ENCODE assay signal across 8 mouse cellular contexts in the genomic region with DNA sequence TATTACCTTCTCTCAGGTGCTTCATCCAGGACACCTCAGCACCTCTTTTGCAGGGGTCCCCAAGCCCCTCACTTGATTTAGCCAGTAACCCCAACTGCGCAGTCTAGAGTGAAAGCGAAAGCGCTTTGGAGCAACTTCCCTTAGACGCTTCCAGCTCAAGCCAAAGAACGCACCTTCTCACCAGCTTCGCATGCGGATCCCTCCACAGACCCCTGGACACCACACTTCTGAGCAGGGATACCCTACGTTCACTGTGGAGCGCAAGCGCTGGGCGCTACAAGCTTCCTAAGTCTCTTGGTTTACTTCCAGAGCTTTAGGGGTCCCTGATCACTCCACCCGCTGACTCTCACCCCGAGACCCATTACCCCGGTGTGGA. TPM values are rescaled to one million over a fixed set of nuclear protein-coding genes. Genes with fewer than 3 reads are reported as not detected.
DNase-seq lines count a peak whose midpoint lies in the region; ATAC-seq and TF ChIP-seq lines count a peak whose summit lies in the region.

No protein-coding gene starts in this region.

- 3% methylated on average over 14 of the region's 14 CpGs for WGBS in kidney, embryonic 15.5 days
- WGBS in embryonic facial prominence, embryonic 13.5 days: 3% methylated on average over 14 of the region's 14 CpGs
- 5% methylated on average over 14 of the region's 14 CpGs for WGBS in intestine, postnatal 0 days
- 5% methylated on average over 14 of the region's 14 CpGs for WGBS in neural tube, embryonic 12.5 days

- no peak for DNase-seq in kidney, postnatal 4 days
- no peak for DNase-seq in right cerebral cortex, postnatal 4 days
- DNase-seq in urinary bladder, adult 18-20 months (ENCODE audit: low spot score in 2 of 2): no peak
- no peak for DNase-seq in kidney, adult 18-20 months

- peaks cover 17% of the 10 kb centered on the region for H3K4me1 ChIP-seq in kidney, embryonic 15.5 days
- H3K4me1 ChIP-seq in embryonic facial prominence, embryonic 13.5 days: peaks cover 14% of the 10 kb centered on the region
- H3K4me1 ChIP-seq in intestine, postnatal 0 days (replicated peaks; ENCODE audit: control insufficient read depth, insufficient read depth, low read length): no peaks in the 10 kb centered on the region; the same call in 1 of the 2 replicates
- H3K4me1 ChIP-seq in neural tube, embryonic 12.5 days: peaks cover 15% of the 10 kb centered on the region

- H3K9ac ChIP-seq in kidney, embryonic 15.5 days: peak overlapping the region; percentile 47
- peak overlapping the region; percentile 65 for H3K9ac ChIP-seq in embryonic facial prominence, embryonic 13.5 days
- peak overlapping the region; percentile 70 for H3K9ac ChIP-seq in intestine, postnatal 0 days (ENCODE audit: low read depth, low read length)
- peak overlapping the region; percentile 36; the same call in 1 of the 2 replicates for H3K9ac ChIP-seq in neural tube, embryonic 12.5 days

- ATAC-seq in kidney, embryonic 15.5 days (replicated peaks; ENCODE audit: low FRiP score): no peak
- peak; percentile 11; the same call in 1 of the 2 replicates for ATAC-seq in embryonic facial prominence, embryonic 13.5 days (ENCODE audit: insufficient number of reproducible peaks, insufficient read depth, low FRiP score, low TSS enrichment, low read depth)
- peak; percentile 55 for ATAC-seq in intestine, postnatal 0 days
- no peak for ATAC-seq in neural tube, embryonic 12.5 days (ENCODE audit: low FRiP score, low read depth)

- H3K4me3 ChIP-seq in kidney, embryonic 15.5 days (replicated peaks): peak overlapping the region; percentile 61
- peak overlapping the region; percentile 59 for H3K4me3 ChIP-seq in embryonic facial prominence, embryonic 13.5 days
- peak overlapping the region; percentile 65 for H3K4me3 ChIP-seq in intestine, postnatal 0 days (ENCODE audit: low read depth, low read length)
- peak overlapping the region; percentile 35 for H3K4me3 ChIP-seq in neural tube, embryonic 12.5 days

- no peak overlapping the region for H3K27ac ChIP-seq in kidney, embryonic 15.5 days
- H3K27ac ChIP-seq in embryonic facial prominence, embryonic 13.5 days: no peak overlapping the region
- H3K27ac ChIP-seq in intestine, postnatal 0 days (ENCODE audit: low read depth, low read length): peak overlapping the region; percentile 77
- no peak overlapping the region for H3K27ac ChIP-seq in neural tube, embryonic 12.5 days

- H3K36me3 ChIP-seq in kidney, embryonic 15.5 days: no peaks in the 10 kb centered on the region
- H3K36me3 ChIP-seq in embryonic facial prominence, embryonic 13.5 days: no peaks in the 10 kb centered on the region
- no peaks in the 10 kb centered on the region; the same call in 1 of the 2 replicates for H3K36me3 ChIP-seq in intestine, postnatal 0 days (ENCODE audit: control insufficient read depth, insufficient read depth)
- no peaks in the 10 kb centered on the region for H3K36me3 ChIP-seq in neural tube, embryonic 12.5 days

- H3K9me3 ChIP-seq in kidney, embryonic 15.5 days (replicated peaks): no peaks in the 10 kb centered on the region
- H3K9me3 ChIP-seq in embryonic facial prominence, embryonic 13.5 days: no peaks in the 10 kb centered on the region
- no peaks in the 10 kb centered on the region for H3K9me3 ChIP-seq in intestine, postnatal 0 days (ENCODE audit: control insufficient read depth)
- H3K9me3 ChIP-seq in neural tube, embryonic 12.5 days: no peaks in the 10 kb centered on the region

- peaks cover 83% of the 10 kb centered on the region for H3K27me3 ChIP-seq in kidney, embryonic 15.5 days
- H3K27me3 ChIP-seq in embryonic facial prominence, embryonic 13.5 days: peaks cover 80% of the 10 kb centered on the region
- H3K27me3 ChIP-seq in intestine, postnatal 0 days (replicated peaks; ENCODE audit: control insufficient read depth, insufficient read depth, low read length): no peaks in the 10 kb centered on the region
- H3K27me3 ChIP-seq in neural tube, embryonic 12.5 days (replicated peaks): peaks cover 62% of the 10 kb centered on the region

- peak overlapping the region; percentile 97 for H3K4me2 ChIP-seq in kidney, embryonic 15.5 days
- peak overlapping the region; percentile 97 for H3K4me2 ChIP-seq in embryonic facial prominence, embryonic 13.5 days
- H3K4me2 ChIP-seq in intestine, postnatal 0 days (replicated peaks; ENCODE audit: low read depth): peak overlapping the region; percentile 98
- peak overlapping the region; percentile 76 for H3K4me2 ChIP-seq in neural tube, embryonic 12.5 days (replicated peaks)

- no peak for TF ChIP-seq CTCF in intestine, postnatal 0 days (IDR thresholded peaks at IDR 0.05; ENCODE audit: low read depth)

RNA-seq across cellular contexts. Expression of a gene that starts 0.5 kb away (rescaled TPM):
- 3.5 and 3.8 TPM in 2 replicates for polyA plus RNA-seq in kidney, embryonic 15.5 days (2015; fragmentation: Nextera tagmentation; extraction: Ambion mirVana)
- polyA plus RNA-seq in embryonic facial prominence, embryonic 13.5 days (2015; fragmentation: Nextera tagmentation; extraction: Ambion mirVana): 8.4 and 9.5 TPM in 2 replicates
- polyA plus RNA-seq in intestine, postnatal 0 days (2015; fragmentation: Nextera tagmentation; extraction: Ambion mirVana): 14.1 and 15.0 TPM in 2 replicates
- 1.3 and 1.9 TPM in 2 replicates for polyA plus RNA-seq in neural tube, embryonic 12.5 days (2016; fragmentation: Nextera tagmentation; extraction: Ambion mirVana)

RNA-seq across cellular contexts. Expression of a gene that starts 0.7 kb away (rescaled TPM):
- 3.0 and 3.2 TPM in 2 replicates for polyA plus RNA-seq in kidney, embryonic 15.5 days (2015; fragmentation: Nextera tagmentation; extraction: Ambion mirVana)
- 2.3 and 3.8 TPM in 2 replicates for polyA plus RNA-seq in embryonic facial prominence, embryonic 13.5 days (2015; fragmentation: Nextera tagmentation; extraction: Ambion mirVana)
- 36.8 and 37.7 TPM in 2 replicates for polyA plus RNA-seq in intestine, postnatal 0 days (2015; fragmentation: Nextera tagmentation; extraction: Ambion mirVana)
- polyA plus RNA-seq in neural tube, embryonic 12.5 days (2016; fragmentation: Nextera tagmentation; extraction: Ambion mirVana): 0.57 and 1.0 TPM in 2 replicates

RNA-seq across cellular contexts. Expression of a gene that starts 10.6 kb away (rescaled TPM):
- 6.0 and 7.1 TPM in 2 replicates for polyA plus RNA-seq in kidney, embryonic 15.5 days (2015; fragmentation: Nextera tagmentation; extraction: Ambion mirVana)
- 4.3 and 5.7 TPM in 2 replicates for polyA plus RNA-seq in embryonic facial prominence, embryonic 13.5 days (2015; fragmentation: Nextera tagmentation; extraction: Ambion mirVana)
- polyA plus RNA-seq in intestine, postnatal 0 days (2015; fragmentation: Nextera tagmentation; extraction: Ambion mirVana): 82.4 and 86.4 TPM in 2 replicates
- polyA plus RNA-seq in neural tube, embryonic 12.5 days (2016; fragmentation: Nextera tagmentation; extraction: Ambion mirVana): 2.3 and 2.4 TPM in 2 replicates

RNA-seq across cellular contexts. Expression of a gene that starts 16.5 kb away (rescaled TPM):
- polyA plus RNA-seq in kidney, embryonic 15.5 days (2015; fragmentation: Nextera tagmentation; extraction: Ambion mirVana): 3.5 and 4.1 TPM in 2 replicates
- polyA plus RNA-seq in embryonic facial prominence, embryonic 13.5 days (2015; fragmentation: Nextera tagmentation; extraction: Ambion mirVana): 3.5 and 3.7 TPM in 2 replicates
- polyA plus RNA-seq in intestine, postnatal 0 days (2015; fragmentation: Nextera tagmentation; extraction: Ambion mirVana): 11.2 and 13.0 TPM in 2 replicates
- polyA plus RNA-seq in neural tube, embryonic 12.5 days (2016; fragmentation: Nextera tagmentation; extraction: Ambion mirVana): 0.89 and 1.7 TPM in 2 replicates

RNA-seq across cellular contexts. Expression of a gene that starts 34.0 kb away (rescaled TPM):
- polyA plus RNA-seq in kidney, embryonic 15.5 days (2015; fragmentation: Nextera tagmentation; extraction: Ambion mirVana): 4.9 and 6.0 TPM in 2 replicates
- polyA plus RNA-seq in embryonic facial prominence, embryonic 13.5 days (2015; fragmentation: Nextera tagmentation; extraction: Ambion mirVana): 2.0 and 2.6 TPM in 2 replicates
- polyA plus RNA-seq in intestine, postnatal 0 days (2015; fragmentation: Nextera tagmentation; extraction: Ambion mirVana): 5.1 and 6.4 TPM in 2 replicates
- 0.23 and 0.47 TPM in 2 replicates for polyA plus RNA-seq in neural tube, embryonic 12.5 days (2016; fragmentation: Nextera tagmentation; extraction: Ambion mirVana)

Comparison
In these comparisons a context has a peak if more than half of its experiments do, and no peak if none do; other contexts are left out.
1. ATAC-seq: peak in embryonic facial prominence, embryonic 13.5 days (single experiment) and intestine, postnatal 0 days (single experiment); none in kidney, embryonic 15.5 days (single experiment) and neural tube, embryonic 12.5 days (single experiment).
2. RNA of a gene that starts 10.6 kb away (polyA plus RNA-seq): 82.4 to 86.4 TPM in intestine, postnatal 0 days; 6.0 to 7.1 TPM in kidney, embryonic 15.5 days, 4.3 to 5.7 TPM in embryonic facial prominence, embryonic 13.5 days and 2.3 to 2.4 TPM in neural tube, embryonic 12.5 days; every median in the first group is over 10 times any median in the second.
3. Peak in every context shown above with its lines, with median percentiles within 50 percentile points of each other: H3K4me2 ChIP-seq, H3K4me3 ChIP-seq and H3K9ac ChIP-seq.